Mouse (Mus musculus) brain, embryonic 14.5 days (tissue): ENCODE measurements around the gene Iqsec1.

Experiments
- CTCF ChIP-seq: fragments of 200-500 bp; IDR thresholded peaks from 2 replicates; pipeline ENCODE4 v1.5.1; 2012; ENCODE audit warnings: inconsistent platforms, mild to moderate bottlenecking, moderate library complexity, borderline replicate concordance; ENCODE audit not compliant: insufficient read depth, insufficient read length; ENCODE audit errors: extremely low read depth
- POLR2A ChIP-seq: fragments of 200-500 bp; IDR thresholded peaks from 2 replicates; pipeline ENCODE4 v1.6.1; 2012; ENCODE audit warnings: mild to moderate bottlenecking, inconsistent platforms, borderline replicate concordance; ENCODE audit not compliant: poor library complexity, insufficient read depth, insufficient read length, severe bottlenecking; ENCODE audit errors: extremely low read depth

DNA sequence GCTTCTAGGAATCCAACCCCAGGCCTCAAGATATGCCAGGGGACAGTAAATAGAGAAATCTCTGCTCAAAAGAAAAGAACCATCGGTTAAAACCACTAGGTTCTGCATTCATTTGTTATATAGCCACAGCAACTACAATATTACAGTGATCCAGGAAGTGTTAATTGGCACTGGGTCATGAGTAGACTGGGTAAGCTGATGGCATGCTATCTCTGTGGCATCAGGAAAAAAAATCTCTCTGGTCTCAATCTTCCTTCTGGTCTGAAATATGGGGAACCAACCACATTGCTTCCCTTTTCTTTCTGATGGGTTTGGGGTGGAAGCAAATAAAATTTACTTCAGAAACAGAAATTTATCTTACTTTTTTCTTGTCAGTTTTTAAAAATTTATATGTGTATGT is 212.9 kb downstream of the Iqsec1 start:
- TF ChIP-seq POLR2A: no peak
- TF ChIP-seq CTCF: no peak
